Mouse (Mus musculus) bone marrow macrophage, adult 2 months (primary cell): ENCODE measurements around the gene Grm1. TPM values are rescaled to one million over a fixed set of nuclear protein-coding genes. Genes with fewer than 3 reads are reported as not detected.

ENCODE experiments used
- H3K27ac ChIP-seq: 2 replicates; pipeline ENCODE4 v1.5.1; 2012; ENCODE audit warnings: low read depth, low read length; ENCODE audit not compliant: insufficient read depth
- H3K4me1 ChIP-seq: 2 replicates; pipeline ENCODE4 v1.6.1; 2012; ENCODE audit warnings: low read length; ENCODE audit not compliant: control insufficient read depth, insufficient read depth
- H3K4me3 ChIP-seq: 2 replicates; pipeline ENCODE4 v1.5.1; 2012; ENCODE audit warnings: mild to moderate bottlenecking, low read length, moderate library complexity; ENCODE audit not compliant: insufficient read depth
- CTCF ChIP-seq: IDR thresholded peaks from 2 replicates; pipeline ENCODE4 v1.5.1; 2012; ENCODE audit warnings: low read depth, mild to moderate bottlenecking, low read length, moderate library complexity
- POLR2A ChIP-seq: IDR thresholded peaks from 2 replicates; pipeline ENCODE4 v1.6.1; 2012; ENCODE audit warnings: mild to moderate bottlenecking, low read depth, low read length, borderline replicate concordance
- polyA plus RNA-seq: library from polyadenylated mRNA; stranded (reverse); fragments of >200 nt; gene quantifications from 2 replicates; pipeline ENCODE4 v1.2.4, GENCODE M21; 2012; ENCODE audit not compliant: missing spikeins, insufficient read depth, insufficient read length

The Grm1 gene
- polyA plus RNA-seq: not detected in 2 replicates

DNA sequence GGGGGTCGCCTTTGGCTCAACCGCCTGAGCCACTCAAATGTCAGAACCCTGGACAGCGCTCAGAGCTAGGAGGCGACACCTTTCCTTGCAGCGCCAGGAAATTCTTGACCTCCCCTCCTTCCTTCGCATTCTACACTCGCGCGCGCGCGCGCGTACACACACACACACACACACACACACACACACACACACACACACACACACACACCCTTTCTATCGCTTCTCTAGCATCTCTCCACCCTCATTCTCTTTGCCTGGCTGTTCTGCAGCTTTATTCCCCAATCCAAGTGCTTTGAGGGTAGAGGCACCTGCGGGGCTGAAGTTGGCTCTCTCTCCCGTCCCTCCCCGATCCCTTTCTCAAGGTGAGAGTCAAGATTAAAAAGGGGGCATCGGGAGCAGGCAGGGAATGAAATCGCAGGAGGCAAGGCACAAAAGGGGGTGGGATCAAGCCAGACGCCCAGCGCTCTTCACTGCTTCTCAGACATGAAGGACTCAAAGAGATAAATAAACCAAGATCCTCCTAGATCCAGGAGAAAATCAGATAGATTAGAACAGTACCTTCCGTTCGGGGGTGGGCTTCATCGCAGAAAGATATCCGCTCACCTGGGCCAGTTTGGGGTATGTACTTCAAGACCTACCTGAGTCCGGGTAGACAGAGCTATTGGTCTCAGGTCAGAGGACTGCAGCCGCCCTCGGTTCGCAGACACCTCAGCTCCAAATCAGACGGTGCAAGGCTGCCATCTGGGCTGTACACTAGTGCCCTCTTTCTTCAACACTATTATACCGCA lies at the start of gene Grm1:
TSS of gene Grm1 (minus strand) at position 746 of the 788 bp plus-strand sequence.
- TF ChIP-seq POLR2A (no peak), CTCF (no peak)
- Histone ChIP-seq H3K4me1 (no peaks in the 10 kb centered on the region), H3K27ac (no peak within 1 kb of the TSS), H3K4me3 (no peak within 1 kb of the TSS)

GRCm38 (mm10) chr10:11121781-11122180 lies 39.6 kb upstream of the Grm1 start:
- Histone ChIP-seq H3K4me3 (no peak overlapping the region), H3K4me1 (no peaks in the 10 kb centered on the region), H3K27ac (no peak overlapping the region)
- no peak for TF ChIP-seq CTCF
- no peak for TF ChIP-seq POLR2A

GRCm38 (mm10) chr10:11098475-11099044 lies 16.4 kb upstream of the Grm1 start:
- Histone ChIP-seq H3K27ac (no peak overlapping the region), H3K4me3 (no peak overlapping the region), H3K4me1 (no peaks in the 10 kb centered on the region)
- TF ChIP-seq POLR2A: no peak
- TF ChIP-seq CTCF: no peak

DNA sequence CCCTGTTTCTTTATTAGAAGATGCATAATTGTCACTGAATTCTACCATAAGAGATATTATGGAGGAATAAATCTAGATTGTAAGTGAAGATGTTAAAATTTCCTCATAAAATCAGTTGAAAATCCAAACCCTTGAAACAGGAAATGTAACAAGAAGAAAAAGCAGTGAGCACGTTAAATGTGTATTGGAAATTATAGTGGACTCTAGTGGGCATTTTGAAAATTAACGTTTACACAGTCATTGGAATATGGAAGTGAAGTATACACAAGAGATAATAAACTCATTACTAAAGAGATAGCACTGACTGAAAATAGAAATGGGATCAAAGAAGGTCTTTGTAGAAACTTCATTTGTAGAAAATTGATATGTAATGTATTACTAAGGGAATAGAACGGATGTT lies 4.2 kb upstream of the Grm1 start:
- Histone ChIP-seq H3K4me1 (no peaks in the 10 kb centered on the region), H3K4me3 (no peak overlapping the region), H3K27ac (no peak overlapping the region)
- TF ChIP-seq POLR2A: no peak

DNA sequence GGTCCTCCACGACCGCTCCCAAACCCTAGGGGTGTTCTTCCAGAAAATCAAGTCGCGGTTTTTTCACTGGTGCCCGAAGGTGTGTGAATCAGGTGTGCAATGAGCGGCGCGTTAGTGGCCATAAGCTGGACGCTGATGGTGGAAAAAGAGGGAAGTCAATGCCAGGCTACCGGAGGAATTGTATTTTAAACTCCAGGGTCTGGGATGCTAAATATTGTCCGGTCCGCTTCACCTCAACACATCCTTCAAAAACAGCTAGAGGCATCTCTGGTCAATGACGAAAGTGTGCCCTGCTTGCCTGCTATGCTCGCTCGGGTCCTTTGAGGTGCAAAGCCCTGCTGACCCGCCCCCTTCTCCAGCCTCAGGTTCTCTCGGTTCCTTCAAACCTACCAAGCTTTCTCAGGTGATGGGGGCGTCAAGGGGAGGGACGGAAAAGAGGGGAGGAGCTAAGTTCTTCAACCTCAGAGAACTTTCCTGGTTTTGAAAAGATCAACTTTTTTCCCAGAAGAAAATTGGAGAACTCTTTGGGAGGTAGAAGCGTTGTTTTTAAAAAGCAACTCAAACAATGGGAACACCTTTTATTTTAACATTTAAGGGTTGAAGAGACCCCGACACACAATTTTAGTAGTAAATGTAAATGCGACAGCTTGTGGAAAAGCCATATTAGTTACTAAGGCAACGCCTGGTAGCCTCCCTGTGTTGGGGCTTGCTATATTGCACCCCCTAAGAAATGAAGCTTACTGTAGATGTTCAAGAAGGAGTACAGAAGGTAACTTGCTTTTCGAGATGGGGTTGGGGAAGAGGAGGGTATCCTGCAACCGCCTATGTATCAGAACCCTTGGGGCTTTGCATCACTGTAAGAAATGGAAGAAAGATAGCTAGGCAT lies 1.2 kb downstream of the Grm1 start:
- H3K27ac ChIP-seq: no peak overlapping the region
- no peaks in the 10 kb centered on the region for H3K4me1 ChIP-seq
- H3K4me3 ChIP-seq: no peak overlapping the region
- TF ChIP-seq CTCF (no peak), POLR2A (no peak)

DNA sequence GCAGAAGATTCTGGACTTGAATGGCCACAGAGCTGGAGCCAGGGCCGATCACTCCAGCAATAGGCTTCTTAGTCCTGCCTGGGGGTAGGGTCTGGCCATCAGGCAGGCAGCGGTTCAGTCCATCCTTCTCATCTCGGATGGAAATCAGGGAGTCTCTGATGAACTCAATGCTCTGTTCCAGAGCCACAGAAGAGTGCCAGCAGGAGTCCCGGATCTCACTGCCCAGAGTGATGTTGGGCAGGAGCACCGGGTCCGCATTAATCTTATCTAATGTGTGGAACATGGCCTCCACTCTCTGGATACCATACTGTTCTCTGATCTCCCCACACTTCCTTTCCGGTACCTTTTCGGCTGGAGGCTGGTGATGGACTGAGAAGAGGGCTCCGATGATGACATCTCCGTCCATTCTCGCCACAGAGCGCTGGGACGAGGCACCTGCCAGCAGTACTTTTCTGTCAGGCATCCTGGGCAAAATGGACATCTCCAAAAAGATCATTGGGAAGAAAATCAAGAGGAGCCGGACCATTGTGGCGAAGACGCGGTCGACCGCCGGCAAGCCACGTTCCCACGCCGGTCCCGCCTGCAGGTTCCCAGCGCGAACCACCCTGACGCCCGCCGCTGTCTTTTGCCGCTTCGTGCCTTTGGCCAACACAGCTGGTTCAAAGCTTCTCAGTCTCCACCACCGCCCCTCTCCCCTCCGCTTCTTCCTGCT lies 2.0 kb downstream of the Grm1 start:
- TF ChIP-seq POLR2A: no peak
- no peak for TF ChIP-seq CTCF
- H3K4me3 ChIP-seq: no peak overlapping the region
- H3K4me1 ChIP-seq: no peaks in the 10 kb centered on the region
- H3K27ac ChIP-seq: no peak overlapping the region

DNA sequence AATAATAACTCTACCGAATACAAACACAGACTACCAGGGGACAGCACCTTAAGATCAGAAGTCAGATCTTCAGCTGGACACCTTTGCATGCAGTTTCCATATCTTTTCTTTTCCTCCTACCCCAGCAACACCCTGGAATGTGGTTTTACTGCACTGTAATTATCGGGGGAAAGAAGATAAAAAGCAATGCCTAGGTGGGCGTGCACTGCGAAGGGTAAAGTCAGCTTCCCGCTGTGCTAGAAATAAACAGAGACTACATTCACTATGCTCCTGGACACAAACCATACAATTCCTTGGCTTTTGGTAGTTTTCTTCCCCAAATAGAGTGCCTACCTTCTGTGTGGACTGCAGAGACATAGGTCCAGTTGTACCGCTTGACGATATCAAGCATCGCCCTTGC lies 2.6 kb downstream of the Grm1 start:
- H3K4me3 ChIP-seq: no peak overlapping the region
- no peaks in the 10 kb centered on the region for H3K4me1 ChIP-seq
- no peak overlapping the region for H3K27ac ChIP-seq
- TF ChIP-seq CTCF (no peak), POLR2A (no peak)

- Histone ChIP-seq H3K27ac (no peak overlapping the region), H3K4me1 (no peaks in the 10 kb centered on the region), H3K4me3 (no peak overlapping the region)
- TF ChIP-seq POLR2A: no peak
- no peak for TF ChIP-seq CTCF
Measured at GRCm38 (mm10) chr10:11065136-11065535, 17.0 kb downstream of the Grm1 start.

GRCm38 (mm10) chr10:11061318-11062071 lies 20.7 kb downstream of the Grm1 start:
- Histone ChIP-seq H3K27ac (no peak overlapping the region), H3K4me1 (no peaks in the 10 kb centered on the region), H3K4me3 (no peak overlapping the region)
- no peak for TF ChIP-seq CTCF
- TF ChIP-seq POLR2A: no peak
